Mouse (Mus musculus) ES-Bruce4 (cell line): ENCODE results near the gene Sprr2a1.
"Not testable (repeated sequence)": the region's sequence is repeated elsewhere in the genome, so short reads cannot be mapped to it uniquely, and the experiment has no call there.

ENCODE experiments used
- CTCF ChIP-seq: IDR thresholded peaks from one replicate; pipeline ENCODE4 v1.8.1; 2011; ENCODE audit warnings: low read depth, low read length
- POLR2A ChIP-seq: IDR thresholded peaks from one replicate; pipeline ENCODE4 v1.8.1; 2011; ENCODE audit warnings: low read length; ENCODE audit not compliant: insufficient read depth

GRCm38 (mm10) chr3:92263462-92263861 is 47.9 kb downstream of the Sprr2a1 start:
- not testable (repeated sequence) for TF ChIP-seq CTCF, POLR2A
